Mouse (Mus musculus): ENCODE data around the gene Dtnbp1.

Dtnbp1 gene

GRCm38 (mm10) chr13:44932307-44933264 is 69.4 kb downstream of the Dtnbp1 start:
- ChIA-PET POLR2A (interaction anchor here in 1 of 4 experiments (1.5 to 2.3 kb wide), 2 partner anchors 10 to 14 kb away, joined by 4 to 10 read pairs; no protein-coding TSS in a partner anchor), CTCF (no interaction called here)

GRCm38 (mm10) chr13:44926311-44926710 is 75.6 kb downstream of the Dtnbp1 start:
- CTCF ChIA-PET, result no interaction called here
- POLR2A ChIA-PET, result interaction anchor here in 2 of 4 experiments (0.5 to 1.9 kb wide), 5 partner anchors 10 to 1007 kb away, joined by 3 to 4 read pairs (median 4); no protein-coding TSS in a partner anchor

DNA sequence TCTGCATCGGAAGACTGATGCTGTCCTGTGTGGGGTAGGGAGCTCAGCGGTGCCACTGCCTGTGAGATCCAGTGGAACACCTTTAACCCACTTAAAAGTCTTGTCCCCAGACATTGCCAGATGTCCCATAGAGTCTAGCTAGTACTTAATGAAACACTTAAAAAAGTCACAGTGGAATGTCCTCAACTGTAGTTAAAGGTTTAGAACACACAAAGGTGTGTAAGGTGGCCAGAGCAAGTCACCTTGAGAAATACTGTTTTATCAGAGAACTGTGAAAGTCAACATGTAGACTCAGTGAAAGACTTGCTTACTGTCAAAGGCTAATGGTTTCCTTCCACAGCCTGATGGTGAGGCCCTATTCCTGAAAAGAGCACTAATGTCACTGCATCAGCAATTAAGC is 76.8 kb downstream of the Dtnbp1 start:
- CTCF ChIA-PET, result interaction anchor here in 1 of 4 experiments (0.5 kb wide), 1 partner anchor 55 kb away, joined by 3 read pairs; no protein-coding TSS in a partner anchor
- POLR2A ChIA-PET, result interaction anchor here in 1 of 4 experiments (1.2 to 2.2 kb wide), 5 partner anchors 9 to 28 kb away, joined by 3 to 6 read pairs (median 4); no protein-coding TSS in a partner anchor

GRCm38 (mm10) chr13:44924042-44924441 is 77.9 kb downstream of the Dtnbp1 start:
- POLR2A ChIA-PET, result interaction anchor here in 2 of 4 experiments (0.6 to 2.2 kb wide), 5 partner anchors 10 to 84 kb away, joined by 3 to 7 read pairs (median 6); no protein-coding TSS in a partner anchor
- CTCF ChIA-PET, result no interaction called here

- ChIA-PET CTCF (no interaction called here), POLR2A (interaction anchor here in 1 of 4 experiments (1.0 to 1.9 kb wide), 4 partner anchors 9 to 503 kb away, joined by 3 to 5 read pairs (median 4); no protein-coding TSS in a partner anchor)
Measured at GRCm38 (mm10) chr13:44921721-44922120, 80.2 kb downstream of the Dtnbp1 start.

GRCm38 (mm10) chr13:44921095-44921494 is 80.9 kb downstream of the Dtnbp1 start:
- POLR2A ChIA-PET, result interaction anchor here in 2 of 4 experiments (1.0 to 1.5 kb wide), 3 partner anchors 9 to 502 kb away, joined by 3 to 4 read pairs (median 3); no protein-coding TSS in a partner anchor
- CTCF ChIA-PET, result no interaction called here

GRCm38 (mm10) chr13:44918269-44918668 is 83.7 kb downstream of the Dtnbp1 start:
- ChIA-PET CTCF (interaction anchor here in 1 of 4 experiments (0.9 kb wide), 1 partner anchor 11 kb away, joined by 3 read pairs; no protein-coding TSS in a partner anchor), POLR2A (interaction anchor here in 2 of 4 experiments (1.3 to 2.5 kb wide), 4 partner anchors 9 to 17 kb away, joined by 3 to 8 read pairs (median 4); no protein-coding TSS in a partner anchor)

- ChIA-PET CTCF (no interaction called here), POLR2A (no interaction called here)
Measured at GRCm38 (mm10) chr13:44917202-44917601, 84.7 kb downstream of the Dtnbp1 start.

DNA sequence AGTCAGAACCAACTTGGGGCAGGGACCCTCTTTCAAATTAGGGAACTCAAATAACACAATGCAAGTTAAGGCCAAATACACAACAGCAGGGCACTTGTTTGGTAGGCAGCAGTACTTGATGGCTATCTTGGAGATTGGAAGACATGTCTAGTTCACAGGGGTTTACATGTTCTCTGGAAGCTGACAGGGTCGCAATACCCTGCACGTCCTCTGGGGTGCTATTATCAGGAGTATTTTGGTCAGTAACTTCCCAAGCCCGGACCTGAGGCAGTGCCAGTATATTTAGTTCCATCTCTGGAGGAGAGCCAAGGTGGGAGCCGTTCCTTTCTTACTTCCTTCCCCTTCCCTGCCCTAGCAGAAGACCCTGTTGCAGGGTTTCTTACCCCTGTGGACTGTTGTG is 86.0 kb downstream of the Dtnbp1 start:
- POLR2A ChIA-PET, result interaction anchor here in 2 of 4 experiments (1.0 to 4.7 kb wide), 5 partner anchors 8 to 22 kb away, joined by 3 to 26 read pairs (median 4); no protein-coding TSS in a partner anchor
- CTCF ChIA-PET, result interaction anchor here in 1 of 4 experiments (1.0 kb wide), 2 partner anchors 9 to 11 kb away, joined by 3 read pairs; no protein-coding TSS in a partner anchor

GRCm38 (mm10) chr13:44915382-44915781 is 86.6 kb downstream of the Dtnbp1 start:
- POLR2A ChIA-PET, result interaction anchor here in 1 of 4 experiments (1.5 to 4.7 kb wide), 3 partner anchors 9 to 10 kb away, joined by 4 to 26 read pairs (median 7); no protein-coding TSS in a partner anchor
- CTCF ChIA-PET, result interaction anchor here in 1 of 4 experiments (1.0 kb wide), 1 partner anchor 9 kb away, joined by 3 read pairs; no protein-coding TSS in a partner anchor

DNA sequence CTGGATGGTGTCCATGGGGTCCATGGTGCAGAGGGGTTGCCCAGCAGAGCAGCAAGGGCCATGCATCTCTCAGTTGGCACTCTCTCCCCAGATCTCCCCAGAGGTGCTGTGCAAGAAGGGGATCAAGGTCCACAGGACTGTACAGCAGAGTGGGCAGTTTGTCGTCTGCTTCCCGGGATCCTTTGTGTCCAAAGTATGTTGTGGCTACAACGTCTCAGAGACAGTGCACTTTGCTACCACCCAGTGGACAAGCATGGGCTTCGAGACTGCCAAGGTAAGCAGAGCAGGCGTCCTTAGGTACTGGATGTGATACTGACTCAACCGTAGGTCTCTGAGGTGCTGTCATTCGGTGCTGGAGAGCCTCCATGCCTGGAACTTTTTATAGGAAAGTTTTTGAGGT is 88.4 kb downstream of the Dtnbp1 start:
- ChIA-PET POLR2A (interaction anchor here in 2 of 4 experiments (1.1 to 4.7 kb wide), 4 partner anchors 9 to 26 kb away, joined by 4 to 26 read pairs (median 6); no protein-coding TSS in a partner anchor), CTCF (no interaction called here)

- CTCF ChIA-PET, result no interaction called here
- POLR2A ChIA-PET, result interaction anchor here in 1 of 4 experiments (0.6 to 4.7 kb wide), 5 partner anchors 8 to 91 kb away, joined by 4 to 26 read pairs (median 6); no protein-coding TSS in a partner anchor
Measured at GRCm38 (mm10) chr13:44912851-44913250, 89.1 kb downstream of the Dtnbp1 start.

GRCm38 (mm10) chr13:44908790-44909189 is 93.2 kb downstream of the Dtnbp1 start:
- CTCF ChIA-PET, result interaction anchor here in 2 of 4 experiments (0.5 to 0.7 kb wide), 3 partner anchors 44 to 1128 kb away, joined by 3 to 4 read pairs (median 3); no protein-coding TSS in a partner anchor
- POLR2A ChIA-PET, result interaction anchor here in 3 of 4 experiments (0.5 to 1.5 kb wide), 8 partner anchors 11 to 184 kb away, joined by 3 to 4 read pairs (median 3); no protein-coding TSS in a partner anchor

DNA sequence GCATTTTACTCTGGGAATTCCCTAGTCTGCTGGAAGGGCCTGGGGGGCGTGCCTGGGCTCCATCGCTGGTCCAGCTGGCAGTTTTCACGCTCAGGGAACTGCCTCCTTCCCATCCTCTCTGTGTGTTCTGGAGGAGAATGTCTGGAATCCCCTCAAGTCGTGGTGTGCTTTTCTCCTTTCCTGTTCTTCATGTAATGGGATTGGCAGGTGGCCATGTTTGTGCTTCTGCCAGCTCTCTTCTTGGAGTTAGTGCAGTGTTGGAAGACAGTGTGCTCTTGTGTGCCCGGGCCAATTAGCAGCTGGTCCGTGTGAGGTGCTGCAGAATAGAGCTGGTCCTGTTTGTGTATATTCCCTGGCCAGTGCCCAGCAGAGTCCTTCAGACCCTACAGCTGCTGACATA is 94.2 kb downstream of the Dtnbp1 start:
- CTCF ChIA-PET, result interaction anchor here in 2 of 4 experiments (0.7 to 1.3 kb wide), 2 partner anchors 11 to 88 kb away, joined by 3 read pairs; no protein-coding TSS in a partner anchor

GRCm38 (mm10) chr13:44906141-44906540 is 95.8 kb downstream of the Dtnbp1 start:
- POLR2A ChIA-PET, result interaction anchor here in 2 of 4 experiments (0.6 to 4.7 kb wide), 6 partner anchors 8 to 46 kb away, joined by 3 to 26 read pairs (median 3); no protein-coding TSS in a partner anchor

More for the DNA sequence above, 94.2 kb downstream of the Dtnbp1 start:
- POLR2A ChIA-PET, result interaction anchor here in 2 of 4 experiments (0.5 to 1.5 kb wide), 4 partner anchors 12 to 1141 kb away, joined by 3 to 4 read pairs (median 4); no protein-coding TSS in a partner anchor

GRCm38 (mm10) chr13:44904271-44904670 is 97.7 kb downstream of the Dtnbp1 start:
- CTCF ChIA-PET, result interaction anchor here in 1 of 4 experiments (0.9 kb wide), 1 partner anchor 12 kb away, joined by 3 read pairs; no protein-coding TSS in a partner anchor
- POLR2A ChIA-PET, result interaction anchor here in 2 of 4 experiments (0.6 to 4.7 kb wide), 4 partner anchors 10 to 253 kb away, joined by 5 to 26 read pairs (median 10); no protein-coding TSS in a partner anchor

More at GRCm38 (mm10) chr13:44906141-44906540, 95.8 kb downstream of the Dtnbp1 start:
- CTCF ChIA-PET, result interaction anchor here in 3 of 4 experiments (0.6 to 1.1 kb wide), 3 partner anchors 9 to 304 kb away, joined by 3 to 6 read pairs (median 4); no protein-coding TSS in a partner anchor

DNA sequence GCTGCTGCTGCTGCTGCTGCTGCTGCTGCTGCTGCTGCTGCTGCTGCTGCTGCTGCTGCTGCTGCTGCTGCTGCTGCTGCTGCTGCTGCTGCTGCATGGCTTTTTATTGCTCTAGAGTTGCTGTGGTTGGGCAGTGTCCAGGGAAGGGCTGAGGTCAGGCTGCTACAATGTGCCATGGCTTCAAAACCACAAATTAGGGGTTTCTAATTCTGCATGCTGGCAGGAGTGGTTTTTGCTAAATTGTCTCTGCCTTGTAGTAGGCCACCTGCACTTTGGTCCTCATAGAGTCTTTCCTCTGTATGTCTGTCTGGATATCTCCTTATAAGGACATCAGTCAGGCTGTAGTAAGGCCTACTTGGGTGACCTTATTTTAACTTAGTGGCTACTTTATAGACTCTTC is 98.5 kb downstream of the Dtnbp1 start:
- CTCF ChIA-PET, result no interaction called here
- POLR2A ChIA-PET, result interaction anchor here in 2 of 4 experiments (0.8 to 4.7 kb wide), 6 partner anchors 11 to 96 kb away, joined by 3 to 26 read pairs (median 4); no protein-coding TSS in a partner anchor

- POLR2A ChIA-PET, result interaction anchor here in 2 of 4 experiments (0.6 to 1.8 kb wide), 4 partner anchors 11 to 842 kb away, joined by 3 to 5 read pairs (median 4); no protein-coding TSS in a partner anchor
Measured at GRCm38 (mm10) chr13:44902299-44902698, 99.6 kb downstream of the Dtnbp1 start.

More at GRCm38 (mm10) chr13:44902299-44902698, 99.6 kb downstream of the Dtnbp1 start:
- CTCF ChIA-PET, result interaction anchor here in 1 of 4 experiments (0.6 kb wide), 1 partner anchor 40 kb away, joined by 4 read pairs; no protein-coding TSS in a partner anchor
